Mouse (Mus musculus): Measurements from ENCODE around the gene Akr1b8.
"Not testable (repeated sequence)": the region's sequence is repeated elsewhere in the genome, so short reads cannot be mapped to it uniquely, and the experiment has no call there.

Gene Akr1b8

GRCm38 (mm10) chr6:34400696-34401095 is 46.8 kb downstream of the Akr1b8 start:
- DNase-seq (ENCODE audit: low spot score in 2 of 2): no peak

- no peak for DNase-seq (ENCODE audit: low spot score in 2 of 2)
These were observed 52.8 kb downstream of the Akr1b8 start for GRCm38 (mm10) chr6:34406746-34407145.

DNA sequence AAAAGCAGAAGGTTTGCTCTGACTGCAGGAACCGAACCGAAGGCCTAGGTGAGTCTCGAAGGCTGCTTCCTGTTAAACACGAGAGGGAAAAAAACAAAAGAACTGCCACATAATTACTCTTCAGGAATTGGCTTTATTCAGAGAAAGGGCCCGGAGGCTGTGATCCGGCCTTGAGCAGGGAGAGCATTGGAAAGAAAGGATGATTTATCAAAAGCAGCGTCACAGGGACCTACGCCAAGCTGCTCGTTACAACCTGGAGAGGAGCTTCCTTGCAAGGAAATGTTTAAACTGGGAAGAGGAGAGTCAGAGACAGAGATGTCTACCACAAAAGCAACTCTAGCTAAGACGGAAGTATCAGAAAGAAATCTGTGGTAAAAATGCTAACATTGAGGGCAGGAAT is 53.5 kb downstream of the Akr1b8 start:
- DNase-seq (ENCODE audit: low spot score in 2 of 2): no peak

GRCm38 (mm10) chr6:34412023-34412422 is 58.1 kb downstream of the Akr1b8 start, which contains the start of gene Akr1b7:
TSS of gene Akr1b7 (plus strand) at chr6:34412334.
- DNase-seq (ENCODE audit: low spot score in 2 of 2): no peak

DNA sequence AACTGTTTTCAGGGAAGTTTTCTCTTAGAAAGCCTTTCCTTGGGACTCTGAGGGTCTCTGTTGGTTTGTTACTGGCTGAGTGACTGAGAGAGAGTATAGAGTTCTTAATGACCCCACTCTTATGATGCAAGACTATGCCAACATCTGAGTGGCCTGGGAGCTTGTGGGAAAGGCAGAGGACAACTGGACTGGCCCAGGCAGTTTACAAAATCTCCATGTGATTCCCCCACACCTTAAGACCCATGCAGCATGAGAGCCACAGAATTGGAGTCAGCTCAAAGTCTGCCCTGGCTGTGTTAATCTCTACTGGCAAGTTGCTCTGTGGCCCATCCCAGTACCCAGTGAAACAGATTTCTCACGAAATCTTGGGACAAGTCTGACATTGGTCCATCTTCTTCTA is 58.8 kb downstream of the Akr1b8 start:
- DNase-seq (ENCODE audit: low spot score in 2 of 2): no peak

DNA sequence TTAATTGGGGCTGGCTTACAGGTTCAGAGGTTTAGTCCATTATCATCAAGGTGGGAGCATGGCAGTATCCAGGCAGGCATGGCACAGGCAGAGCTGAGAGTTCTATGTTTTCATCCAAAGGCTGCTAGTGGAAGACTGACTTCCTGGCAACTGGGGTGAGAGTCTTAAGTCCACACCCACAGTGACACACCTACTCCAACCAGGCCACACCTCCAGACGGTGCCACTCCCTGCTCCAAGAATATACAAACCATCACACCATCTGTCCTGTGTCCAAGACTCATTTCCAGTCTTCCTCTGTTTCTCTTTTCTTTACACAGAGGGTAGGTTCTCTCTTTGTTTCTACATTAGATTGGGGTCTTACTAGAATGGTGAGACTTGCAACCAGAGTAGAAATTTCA is 59.5 kb downstream of the Akr1b8 start:
- not testable (repeated sequence) for DNase-seq (ENCODE audit: low spot score in 2 of 2)

DNA sequence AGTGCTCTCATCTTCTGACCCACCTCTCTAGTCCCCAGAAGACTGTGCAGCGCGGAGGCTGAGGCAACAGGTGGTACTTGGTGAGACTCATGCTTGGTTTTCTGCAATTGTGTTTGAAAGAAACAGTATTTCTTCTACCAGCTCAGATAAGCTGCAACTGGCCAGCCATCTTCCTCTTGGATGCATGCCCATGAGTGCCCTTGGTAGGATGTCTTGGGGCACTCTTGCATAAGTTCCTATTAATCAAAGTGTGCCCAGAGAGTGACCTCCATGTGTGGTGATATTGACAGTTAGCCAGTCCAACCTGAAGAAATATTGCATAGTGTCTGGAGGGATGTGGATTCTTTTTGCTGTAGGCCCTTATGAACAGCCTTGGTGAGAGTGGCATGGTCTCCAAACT is 62.6 kb downstream of the Akr1b8 start:
- no peak for DNase-seq (ENCODE audit: low spot score in 2 of 2)

Measured in left cerebral cortex, adult 9 months (tissue).